Mouse (Mus musculus): ENCODE measurements at regions not wholly inside any gene's neighbourhood (a gene's known extent, or its start where the extent isn't known, plus 50 kb on each side); places are given as distances from the start of the nearest gene placed in this dataset.

DNA sequence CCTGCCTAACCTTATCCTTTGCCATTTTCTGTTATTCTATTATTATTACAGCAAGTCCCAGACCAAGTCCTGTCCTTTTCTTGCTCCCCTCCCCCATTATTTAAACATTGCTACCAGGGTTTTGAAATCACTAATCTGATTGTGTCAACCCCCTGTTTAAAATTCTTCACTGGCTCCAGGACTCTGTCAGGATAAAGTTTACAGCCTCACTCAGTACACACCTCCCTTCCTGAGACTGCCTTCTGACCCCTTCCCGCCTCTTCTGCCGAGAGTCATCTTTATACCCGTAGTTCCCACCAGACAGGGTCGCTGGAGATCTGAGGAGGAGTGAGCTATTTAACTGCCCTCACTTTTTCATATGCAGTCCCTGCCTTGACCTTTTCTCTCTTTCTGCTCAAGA is 110.3 kb upstream of the Syt6 start:
- no peak for DNase-seq

DNA sequence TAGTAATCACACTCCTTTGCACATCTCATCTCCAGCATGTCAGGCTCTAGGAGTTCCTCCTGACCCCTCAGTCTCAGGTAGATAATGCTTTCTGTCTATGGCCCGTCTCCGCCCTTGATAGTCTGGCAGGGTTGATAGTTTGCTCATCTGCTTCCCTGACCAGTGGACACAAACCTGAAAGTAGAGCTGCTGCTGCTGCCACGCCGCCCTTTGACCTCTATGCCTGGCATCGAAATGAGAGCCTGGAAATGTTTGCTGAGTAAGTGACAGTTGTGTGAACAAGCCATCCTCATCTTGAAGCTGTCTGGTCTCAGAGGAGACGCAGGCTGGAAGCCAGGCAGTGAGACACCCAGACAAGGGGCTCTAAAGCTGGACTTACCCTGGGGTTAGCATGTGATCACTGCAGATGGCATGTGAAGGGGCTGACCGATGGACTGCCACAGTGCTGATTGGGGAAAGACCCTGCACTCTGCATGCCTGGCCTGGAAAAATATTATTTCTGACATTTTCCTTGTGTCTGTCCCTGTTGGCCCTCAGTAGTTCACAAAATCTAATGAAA is 109.8 kb upstream of the Syt6 start:
- DNase-seq, result no peak

GRCm38 (mm10) chr3:103465948-103466347 is 109.1 kb upstream of the Syt6 start:
- no peak for DNase-seq

GRCm38 (mm10) chr3:103470586-103471400 is 104.2 kb upstream of the Syt6 start:
- no peak for DNase-seq

DNA sequence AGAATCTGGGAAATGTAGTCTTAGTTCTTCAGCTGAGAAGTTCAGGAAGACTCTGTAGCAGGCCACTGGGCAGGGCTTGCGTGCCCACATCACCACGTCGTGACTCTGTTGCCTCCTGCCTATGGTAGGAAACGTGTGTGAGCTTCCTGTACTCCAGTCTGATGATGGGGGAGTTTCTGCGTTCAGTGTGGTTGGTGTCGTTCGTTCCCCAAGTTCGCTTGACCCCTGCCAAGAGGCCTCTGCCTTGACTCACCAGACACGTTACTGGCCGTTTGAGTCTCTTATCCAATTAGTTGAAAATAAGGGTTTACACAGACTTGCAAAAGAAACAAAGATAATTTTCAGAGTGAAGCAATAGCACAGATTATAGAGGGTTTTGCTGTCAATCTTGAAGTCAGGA is 102.4 kb upstream of the Syt6 start:
- DNase-seq, result no peak

GRCm38 (mm10) chr3:103473336-103473735 is 101.7 kb upstream of the Syt6 start:
- DNase-seq, result peak; percentile 46 to 60

DNA sequence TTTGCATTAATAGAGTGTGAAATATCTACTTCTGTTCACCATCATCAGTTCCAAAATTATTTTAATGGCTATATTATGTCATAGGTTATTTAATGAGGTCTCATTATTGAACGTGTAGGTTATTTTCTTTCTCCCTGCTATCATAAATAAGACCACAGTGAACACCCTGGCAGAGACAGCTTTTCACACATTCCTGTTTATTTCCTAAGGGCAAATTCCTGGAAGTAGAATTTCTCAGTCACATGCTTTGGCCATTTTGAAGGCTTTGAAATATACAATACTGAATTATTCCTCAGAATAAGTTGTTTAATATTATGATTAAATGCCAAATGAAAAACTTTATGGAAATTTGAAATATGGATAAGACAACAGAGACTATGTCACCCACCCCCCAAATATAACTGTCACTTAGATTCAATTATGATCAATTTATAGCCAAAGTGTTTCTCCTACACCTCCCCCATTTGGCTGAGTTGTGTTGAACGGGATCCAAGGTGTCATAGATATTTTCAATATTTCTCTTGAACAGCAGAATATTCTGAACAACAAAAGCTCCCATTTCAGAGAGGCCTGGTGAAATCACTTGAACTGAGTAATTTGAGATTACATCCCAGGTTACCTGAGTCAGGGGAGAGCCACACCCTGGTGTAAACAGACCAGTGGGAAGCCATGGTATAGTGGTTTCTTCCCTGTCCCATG is 95.0 kb upstream of the Syt6 start:
- no peak for DNase-seq

GRCm38 (mm10) chr3:103480676-103481075 is 94.4 kb upstream of the Syt6 start:
- DNase-seq, result peak in 1 of 2 experiments; percentile 33

- no peak for DNase-seq
These were observed 91.7 kb upstream of the Syt6 start for GRCm38 (mm10) chr3:103483316-103483715.

GRCm38 (mm10) chr3:103483762-103484161 is 91.3 kb upstream of the Syt6 start:
- DNase-seq, result no peak

GRCm38 (mm10) chr3:103489786-103490185 is 85.2 kb upstream of the Syt6 start:
- DNase-seq, result no peak

GRCm38 (mm10) chr3:103490966-103491365 is 84.1 kb upstream of the Syt6 start:
- no peak for DNase-seq

DNA sequence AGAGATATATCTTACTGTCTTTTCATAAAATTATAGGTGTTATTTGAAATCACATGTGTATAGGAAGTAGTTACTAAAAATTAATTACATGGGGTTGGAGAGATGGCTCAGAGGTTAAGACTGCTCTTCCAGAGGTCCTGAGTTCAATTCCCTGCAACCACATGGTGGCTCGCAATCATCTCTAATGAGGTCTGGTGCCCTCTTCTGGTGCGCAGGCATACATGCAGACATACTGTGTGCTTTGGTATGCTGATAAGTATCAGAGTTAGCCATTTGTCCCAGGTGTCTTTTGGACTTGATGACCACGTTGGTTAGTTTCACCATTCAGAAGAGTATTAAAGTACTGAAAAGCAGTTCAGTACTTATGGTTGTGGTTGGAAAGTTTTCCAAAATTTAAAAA is 82.8 kb upstream of the Syt6 start:
- DNase-seq, result no peak

DNA sequence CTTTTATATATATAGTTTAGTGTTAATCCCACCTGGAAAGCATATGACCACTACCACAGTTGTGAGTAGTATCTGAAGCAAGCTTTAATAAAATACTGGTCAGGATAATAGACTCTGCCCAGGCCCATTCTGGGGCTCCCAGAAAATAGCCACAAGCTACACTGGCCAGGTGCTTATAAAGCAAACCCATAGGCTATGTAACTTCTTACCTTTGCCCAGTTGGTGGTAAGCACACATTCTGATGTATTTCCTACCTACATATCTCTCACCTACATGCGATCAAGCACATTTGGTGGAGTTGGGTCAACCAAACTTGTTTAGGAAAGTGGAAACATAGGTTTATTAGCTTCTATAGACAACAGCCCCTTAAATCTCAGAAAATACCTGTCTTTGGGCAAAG is 81.4 kb upstream of the Syt6 start:
- no peak for DNase-seq

- DNase-seq, result no peak
These were observed 81.0 kb upstream of the Syt6 start for GRCm38 (mm10) chr3:103494043-103494442.

DNA sequence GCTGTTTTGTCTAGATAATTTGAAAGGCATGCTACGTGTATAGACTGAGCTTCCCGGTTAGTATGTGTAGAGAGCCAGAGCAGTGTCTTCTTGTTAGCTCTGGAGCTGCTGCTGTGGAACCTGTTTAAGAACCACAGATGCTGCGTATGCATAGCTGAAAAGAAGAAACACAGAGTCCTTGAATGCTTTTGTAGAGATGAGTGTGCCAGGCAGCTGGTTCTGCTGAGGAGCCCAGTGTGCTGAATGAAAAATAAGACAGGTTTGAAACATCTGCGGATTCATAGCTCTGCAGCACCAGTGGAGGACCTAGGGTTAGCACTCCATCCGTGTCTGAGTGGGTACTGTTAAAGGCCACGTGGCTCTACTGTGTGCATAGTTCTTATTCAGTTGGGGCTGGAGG is 78.9 kb upstream of the Syt6 start:
- DNase-seq, result no peak

GRCm38 (mm10) chr3:103496683-103497082 is 78.3 kb upstream of the Syt6 start:
- no peak for DNase-seq

DNA sequence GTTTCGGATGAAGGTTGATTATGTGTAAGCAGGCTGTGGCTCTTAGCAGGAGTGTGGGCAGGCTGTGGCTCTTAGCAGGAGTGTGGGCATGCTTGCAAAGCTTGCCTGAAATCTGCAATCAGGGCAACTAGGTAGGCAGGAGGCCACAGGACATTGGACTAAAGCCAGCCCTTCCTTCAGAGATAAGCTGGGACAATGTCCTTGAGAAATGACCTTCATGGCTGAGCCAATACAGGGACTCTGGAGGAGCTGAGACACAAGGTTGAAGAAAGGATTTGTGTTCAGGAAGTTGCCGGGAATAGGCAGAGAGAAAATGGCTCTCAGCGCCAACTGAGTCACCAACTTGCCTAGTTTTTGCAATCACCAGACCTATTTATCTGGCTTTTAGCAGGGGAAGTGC is 77.3 kb upstream of the Syt6 start:
- DNase-seq, result no peak

- no peak for DNase-seq
These were observed 76.6 kb upstream of the Syt6 start for GRCm38 (mm10) chr3:103498458-103498857.

GRCm38 (mm10) chr3:103499801-103500200 is 75.2 kb upstream of the Syt6 start:
- no peak for DNase-seq

DNA sequence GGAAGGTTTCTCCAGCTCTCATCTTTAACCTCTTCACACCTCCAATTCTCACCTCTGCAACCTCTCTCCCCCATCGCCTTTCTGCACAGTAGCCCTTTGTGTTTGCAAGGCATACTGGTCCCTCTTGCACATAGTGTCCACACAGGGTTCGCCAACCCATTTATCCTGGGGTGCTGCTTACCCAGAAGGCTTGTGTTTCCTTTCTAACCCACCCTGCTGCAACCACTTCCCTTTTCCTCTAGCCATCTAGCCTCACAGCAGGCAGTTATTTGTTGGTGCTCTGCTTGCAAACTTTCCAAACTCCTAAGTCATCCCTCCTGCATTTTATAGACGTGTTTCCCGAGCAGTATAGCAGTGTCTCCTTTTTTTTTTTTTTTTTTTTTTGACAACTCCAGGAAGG is 74.7 kb upstream of the Syt6 start:
- no peak for DNase-seq

DNA sequence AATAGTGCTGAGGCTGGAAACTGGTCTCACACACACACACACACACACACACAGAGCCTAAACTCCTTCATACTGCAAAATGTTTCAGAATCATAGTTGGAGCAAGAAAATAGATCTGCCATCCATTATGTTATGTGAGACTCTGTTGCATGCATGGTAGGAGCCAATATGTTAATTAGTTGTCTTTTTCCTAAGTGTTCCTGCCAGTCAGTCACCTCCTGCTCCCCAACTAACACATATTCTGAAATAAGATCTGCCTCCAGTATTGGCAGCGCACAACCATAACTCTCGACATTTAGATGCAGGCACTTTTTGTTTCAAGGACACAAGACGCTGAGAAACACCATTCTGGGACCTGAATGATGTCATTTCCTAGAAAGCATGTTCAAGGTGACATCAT is 70.9 kb upstream of the Syt6 start:
- DNase-seq, result no peak

DNA sequence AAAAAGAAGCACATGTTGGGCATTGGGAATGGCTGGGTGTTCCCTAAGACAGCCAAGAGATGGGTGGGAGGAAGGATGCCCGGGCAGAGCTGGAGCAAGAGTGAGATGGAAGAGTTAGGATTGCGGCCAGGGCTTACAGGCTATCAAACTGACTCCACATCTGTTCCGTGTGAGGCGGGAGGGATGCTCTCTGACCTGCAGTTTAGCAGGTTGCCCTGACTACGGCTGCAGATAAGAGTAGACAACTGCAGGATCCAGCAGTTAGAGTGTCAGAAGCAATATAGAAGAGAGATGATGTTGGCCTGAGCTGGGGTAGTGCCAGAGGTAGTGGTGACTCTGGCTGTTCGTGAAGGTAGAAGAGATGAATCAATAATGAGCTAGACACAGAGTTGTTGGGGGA is 61.6 kb upstream of the Syt6 start:
- DNase-seq, result no peak

DNA sequence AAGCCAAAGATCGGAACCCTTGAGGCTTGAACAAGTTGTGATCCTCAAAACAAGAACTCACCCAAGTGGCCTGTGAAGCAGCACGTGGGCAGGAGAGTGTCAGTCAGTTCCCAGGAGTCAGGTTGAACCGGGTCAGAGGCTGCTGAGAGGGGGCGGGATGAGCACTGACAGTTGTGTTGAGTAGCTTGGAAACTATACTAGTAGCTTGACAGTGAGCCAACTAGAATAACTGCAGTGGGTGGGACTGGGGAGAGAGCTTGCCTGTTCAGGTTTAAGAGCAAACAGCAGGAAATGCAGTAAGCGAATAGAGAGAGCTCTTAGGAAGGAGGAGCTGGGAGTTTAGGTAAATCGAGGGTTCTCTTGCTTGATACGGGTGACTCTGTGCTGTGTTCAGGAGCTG is 61.0 kb upstream of the Syt6 start:
- no peak for DNase-seq

All from lung, adult 18-20 months (tissue).